Mouse (Mus musculus) G1E (cell line): ENCODE results near the gene Cox7a2.

ENCODE experiments used
- CTCF ChIP-seq: IDR thresholded peaks from 2 replicates; pipeline ENCODE4 v1.5.1; 2012; ENCODE audit warnings: low read depth, low read length, inconsistent platforms, mixed read lengths
- GATA1 ChIP-seq: IDR thresholded peaks from 2 replicates; pipeline ENCODE4 v1.6.1; 2012; ENCODE audit warnings: borderline replicate concordance, low read length, inconsistent platforms, mixed read lengths
- POLR2AphosphoS5 ChIP-seq: IDR thresholded peaks from 2 replicates; pipeline ENCODE4 v1.6.1; 2012; ENCODE audit warnings: low read depth, low read length, inconsistent platforms; ENCODE audit not compliant: insufficient replicate concordance

DNA sequence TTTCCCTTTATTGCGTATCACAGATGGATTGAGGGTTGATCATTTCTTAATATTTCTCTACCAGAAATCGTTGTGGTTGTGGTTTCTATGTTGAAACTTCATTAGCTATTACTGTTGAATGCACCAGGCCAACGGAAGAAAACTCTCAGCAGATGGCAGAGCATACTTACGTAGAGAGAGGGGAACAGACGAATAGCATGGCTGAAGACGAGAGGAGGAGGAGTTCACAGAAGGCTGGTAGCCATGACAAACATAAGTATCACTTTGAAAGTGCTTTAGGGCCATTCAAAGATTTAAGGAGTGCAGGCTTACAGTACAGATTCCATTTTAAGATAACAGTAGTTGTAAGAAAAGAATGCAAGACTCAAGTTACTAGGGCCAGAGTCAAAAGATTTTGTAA lies 2.8 kb upstream of the Cox7a2 start:
- no peak for TF ChIP-seq GATA1
- TF ChIP-seq CTCF: no peak
- no peak for TF ChIP-seq POLR2AphosphoS5
